Mouse (Mus musculus): ENCODE data around the gene Ildr2. TPM values are rescaled to one million over a fixed set of nuclear protein-coding genes. Genes with fewer than 3 reads are reported as not detected.

Ildr2 gene
- polyA plus RNA-seq, 1 experiment = 1.9 TPM

GRCm38 (mm10) chr1:166255651-166256050, 1.7 kb downstream of the Ildr2 start:
- Histone ChIP-seq H3K4me2 (ENCODE audit: low read depth) (peak overlapping the region; percentile 76), H3K79me2 (ENCODE audit: control insufficient read depth, insufficient read depth) (no peaks in the 10 kb centered on the region), H3K4me3 (peak overlapping the region; percentile 23), H3K27me3 (ENCODE audit: control insufficient read depth, insufficient read depth, insufficient read length) (no peaks in the 10 kb centered on the region), H3K36me3 (ENCODE audit: control insufficient read depth, insufficient read depth) (no peaks in the 10 kb centered on the region), H3ac (ENCODE audit: control insufficient read depth, insufficient read length) (no peak overlapping the region)
- no peak for TF ChIP-seq POLR2AphosphoS2 (IDR thresholded peaks at IDR 0.05; ENCODE audit: insufficient read length, low read depth)

GRCm38 (mm10) chr1:166256302-166256701, 2.4 kb downstream of the Ildr2 start:
- peak overlapping the region; percentile 76 for H3K4me2 ChIP-seq (ENCODE audit: low read depth)
- no peaks in the 10 kb centered on the region for H3K79me2 ChIP-seq (ENCODE audit: control insufficient read depth, insufficient read depth)
- no peaks in the 10 kb centered on the region for H3K36me3 ChIP-seq (ENCODE audit: control insufficient read depth, insufficient read depth)
- no peaks in the 10 kb centered on the region for H3K27me3 ChIP-seq (ENCODE audit: control insufficient read depth, insufficient read depth, insufficient read length)
- no peak overlapping the region for H3ac ChIP-seq (ENCODE audit: control insufficient read depth, insufficient read length)
- no peak for TF ChIP-seq SRF (IDR thresholded peaks at IDR 0.05; ENCODE audit: control insufficient read depth, insufficient read length, low read depth)
- no peak for TF ChIP-seq POLR2AphosphoS2 (IDR thresholded peaks at IDR 0.05; ENCODE audit: insufficient read length, low read depth)
- TF ChIP-seq REST (IDR thresholded peaks at IDR 0.05; ENCODE audit: insufficient read depth, insufficient read length) = no peak
- TF ChIP-seq MAX (IDR thresholded peaks at IDR 0.05; ENCODE audit: low read depth) = no peak
- TF ChIP-seq POLR2A (IDR thresholded peaks at IDR 0.05; ENCODE audit: insufficient read length, low read depth) = no peak
- no peak for TF ChIP-seq MYOD1 (IDR thresholded peaks at IDR 0.05; ENCODE audit: control insufficient read depth in 1 of 3, insufficient read length in 2 of 3, low read depth in 2 of 3)
- no peak for TF ChIP-seq TCF12 (IDR thresholded peaks at IDR 0.05; ENCODE audit: insufficient read depth, poor library complexity, severe bottlenecking)
- TF ChIP-seq TCF3 (IDR thresholded peaks at IDR 0.05; ENCODE audit: insufficient read length, low read depth) = no peak
- TF ChIP-seq MYOG (IDR thresholded peaks at IDR 0.05; ENCODE audit: control insufficient read depth in 1 of 3, insufficient read depth in 1 of 3, insufficient read length in 2 of 3, low read depth in 2 of 3) = no peak
- TF ChIP-seq USF1 (IDR thresholded peaks at IDR 0.05; ENCODE audit: low read depth) = no peak
- TF ChIP-seq CEBPB (IDR thresholded peaks at IDR 0.05; ENCODE audit: insufficient read depth, poor library complexity, severe bottlenecking) = no peak
- TF ChIP-seq E2F4 (IDR thresholded peaks at IDR 0.05; ENCODE audit: insufficient read depth) = no peak
- H3K4me3 ChIP-seq = no peak overlapping the region

GRCm38 (mm10) chr1:166256898-166257297, 3.0 kb downstream of the Ildr2 start:
- H3K4me2 ChIP-seq (ENCODE audit: low read depth) = no peak overlapping the region
- TF ChIP-seq REST (IDR thresholded peaks at IDR 0.05; ENCODE audit: insufficient read depth, insufficient read length) (no peak), MYOG (IDR thresholded peaks at IDR 0.05; ENCODE audit: control insufficient read depth in 1 of 3, insufficient read depth in 1 of 3, insufficient read length in 2 of 3, low read depth in 2 of 3) (no peak), TCF3 (IDR thresholded peaks at IDR 0.05; ENCODE audit: insufficient read length, low read depth) (no peak), USF1 (IDR thresholded peaks at IDR 0.05; ENCODE audit: low read depth) (no peak), POLR2AphosphoS2 (IDR thresholded peaks at IDR 0.05; ENCODE audit: insufficient read length, low read depth) (no peak), MAX (IDR thresholded peaks at IDR 0.05; ENCODE audit: low read depth) (no peak), SRF (IDR thresholded peaks at IDR 0.05; ENCODE audit: control insufficient read depth, insufficient read length, low read depth) (no peak)
- no peak overlapping the region for H3ac ChIP-seq (ENCODE audit: control insufficient read depth, insufficient read length)
- no peaks in the 10 kb centered on the region for H3K36me3 ChIP-seq (ENCODE audit: control insufficient read depth, insufficient read depth)
- no peaks in the 10 kb centered on the region for H3K27me3 ChIP-seq (ENCODE audit: control insufficient read depth, insufficient read depth, insufficient read length)
- H3K79me2 ChIP-seq (ENCODE audit: control insufficient read depth, insufficient read depth) = no peaks in the 10 kb centered on the region
- no peak overlapping the region for H3K4me3 ChIP-seq

GRCm38 (mm10) chr1:166259526-166259925, 5.6 kb downstream of the Ildr2 start:
- Histone ChIP-seq H3K36me3 (ENCODE audit: control insufficient read depth, insufficient read depth) (no peaks in the 10 kb centered on the region), H3ac (ENCODE audit: control insufficient read depth, insufficient read length) (no peak overlapping the region), H3K27me3 (ENCODE audit: control insufficient read depth, insufficient read depth, insufficient read length) (no peaks in the 10 kb centered on the region), H3K79me2 (ENCODE audit: control insufficient read depth, insufficient read depth) (no peaks in the 10 kb centered on the region), H3K4me2 (ENCODE audit: low read depth) (no peak overlapping the region), H3K4me3 (no peak overlapping the region)
- TF ChIP-seq REST (IDR thresholded peaks at IDR 0.05; ENCODE audit: insufficient read depth, insufficient read length) = no peak
- TF ChIP-seq MYOD1 (IDR thresholded peaks at IDR 0.05; ENCODE audit: control insufficient read depth in 1 of 3, insufficient read length in 2 of 3, low read depth in 2 of 3) = no peak
- TF ChIP-seq CEBPB (IDR thresholded peaks at IDR 0.05; ENCODE audit: insufficient read depth, poor library complexity, severe bottlenecking) = no peak
- no peak for TF ChIP-seq TCF12 (IDR thresholded peaks at IDR 0.05; ENCODE audit: insufficient read depth, poor library complexity, severe bottlenecking)
- TF ChIP-seq USF1 (IDR thresholded peaks at IDR 0.05; ENCODE audit: low read depth) = no peak
- no peak for TF ChIP-seq E2F4 (IDR thresholded peaks at IDR 0.05; ENCODE audit: insufficient read depth)
- TF ChIP-seq MYOG (IDR thresholded peaks at IDR 0.05; ENCODE audit: control insufficient read depth in 1 of 3, insufficient read depth in 1 of 3, insufficient read length in 2 of 3, low read depth in 2 of 3) = no peak
- no peak for TF ChIP-seq SRF (IDR thresholded peaks at IDR 0.05; ENCODE audit: control insufficient read depth, insufficient read length, low read depth)
- TF ChIP-seq TCF3 (IDR thresholded peaks at IDR 0.05; ENCODE audit: insufficient read length, low read depth) = no peak

GRCm38 (mm10) chr1:166266001-166266705, 12.2 kb downstream of the Ildr2 start:
- Histone ChIP-seq H3K79me2 (ENCODE audit: control insufficient read depth, insufficient read depth) (no peaks in the 10 kb centered on the region), H3K4me3 (no peak overlapping the region), H3ac (ENCODE audit: control insufficient read depth, insufficient read length) (no peak overlapping the region), H3K36me3 (ENCODE audit: control insufficient read depth, insufficient read depth) (no peaks in the 10 kb centered on the region), H3K4me2 (ENCODE audit: low read depth) (no peak overlapping the region), H3K27me3 (ENCODE audit: control insufficient read depth, insufficient read depth, insufficient read length) (no peaks in the 10 kb centered on the region)
- TF ChIP-seq POLR2A (IDR thresholded peaks at IDR 0.05; ENCODE audit: insufficient read length, low read depth) (no peak), MYOD1 (IDR thresholded peaks at IDR 0.05; ENCODE audit: control insufficient read depth in 1 of 3, insufficient read length in 2 of 3, low read depth in 2 of 3) (no peak), MAX (IDR thresholded peaks at IDR 0.05; ENCODE audit: low read depth) (no peak), E2F4 (IDR thresholded peaks at IDR 0.05; ENCODE audit: insufficient read depth) (no peak), USF1 (IDR thresholded peaks at IDR 0.05; ENCODE audit: low read depth) (no peak), MYOG (IDR thresholded peaks at IDR 0.05; ENCODE audit: control insufficient read depth in 1 of 3, insufficient read depth in 1 of 3, insufficient read length in 2 of 3, low read depth in 2 of 3) (no peak), SRF (IDR thresholded peaks at IDR 0.05; ENCODE audit: control insufficient read depth, insufficient read length, low read depth) (no peak), POLR2AphosphoS2 (IDR thresholded peaks at IDR 0.05; ENCODE audit: insufficient read length, low read depth) (no peak), TCF3 (IDR thresholded peaks at IDR 0.05; ENCODE audit: insufficient read length, low read depth) (no peak), CEBPB (IDR thresholded peaks at IDR 0.05; ENCODE audit: insufficient read depth, poor library complexity, severe bottlenecking) (no peak), TCF12 (IDR thresholded peaks at IDR 0.05; ENCODE audit: insufficient read depth, poor library complexity, severe bottlenecking) (no peak), REST (IDR thresholded peaks at IDR 0.05; ENCODE audit: insufficient read depth, insufficient read length) (no peak)

Data from myocyte (in vitro differentiated cells).